Mouse (Mus musculus): Measurements from ENCODE around the gene Tgfbr3.

- TF ChIP-seq POLR2A (IDR thresholded peaks at IDR 0.05; ENCODE audit: insufficient read length, low read depth) (no peak), MYOD1 (IDR thresholded peaks at IDR 0.05; ENCODE audit: control insufficient read depth in 1 of 3, insufficient read length in 2 of 3, low read depth in 2 of 3) (no peak), POLR2AphosphoS2 (IDR thresholded peaks at IDR 0.05; ENCODE audit: insufficient read length, low read depth) (no peak), TCF12 (IDR thresholded peaks at IDR 0.05; ENCODE audit: insufficient read depth, poor library complexity, severe bottlenecking) (no peak), MYOG (IDR thresholded peaks at IDR 0.05; ENCODE audit: control insufficient read depth in 1 of 3, insufficient read depth in 1 of 3, insufficient read length in 2 of 3, low read depth in 2 of 3) (no peak), MAX (IDR thresholded peaks at IDR 0.05; ENCODE audit: low read depth) (no peak), CEBPB (IDR thresholded peaks at IDR 0.05; ENCODE audit: insufficient read depth, poor library complexity, severe bottlenecking) (no peak), USF1 (IDR thresholded peaks at IDR 0.05; ENCODE audit: low read depth) (no peak), TCF3 (IDR thresholded peaks at IDR 0.05; ENCODE audit: insufficient read length, low read depth) (no peak)
Measured at GRCm38 (mm10) chr5:107150555-107151312, 138.7 kb downstream of the Tgfbr3 start.

All from myocyte (in vitro differentiated cells).